Mouse (Mus musculus) adrenal gland, postnatal 4 days (tissue): Measurements from ENCODE around the gene Tmem169. TPM values are rescaled to one million over a fixed set of nuclear protein-coding genes. Genes with fewer than 3 reads are reported as not detected.

Experiments
- DNase-seq, 2 experiments: peaks; one replicate each; pipeline ENCODE4 v3.0.0; 2021 to 2022; ENCODE audit warnings: low spot score in 2 of 2, mixed read lengths in 2 of 2
- total RNA-seq, 2 experiments: library from RNA; stranded (reverse); gene quantifications; 2 replicates each; pipeline ENCODE4 v1.2.3; 2021

Gene Tmem169
- total RNA-seq, 2 experiments from 2014 or later = 2.5 to 6.1 TPM

GRCm38 (mm10) chr1:72320759-72321158, 36.6 kb downstream of the Tmem169 start:
- DNase-seq = no peak

GRCm38 (mm10) chr1:72323248-72323647, 39.1 kb downstream of the Tmem169 start:
- DNase-seq = no peak

- no peak for DNase-seq
Observed at GRCm38 (mm10) chr1:72326162-72326821, 42.1 kb downstream of the Tmem169 start.

GRCm38 (mm10) chr1:72334807-72335206, 50.6 kb downstream of the Tmem169 start:
- DNase-seq = no peak

- no peak for DNase-seq
Observed at GRCm38 (mm10) chr1:72336780-72337179, 52.6 kb downstream of the Tmem169 start.

GRCm38 (mm10) chr1:72338341-72338740, 54.2 kb downstream of the Tmem169 start:
- DNase-seq = no peak

GRCm38 (mm10) chr1:72347873-72348272, 63.7 kb downstream of the Tmem169 start:
- DNase-seq = no peak

Other genes starting within 250 kb of the Tmem169 start
- gene Mreg, start 72.1 kb upstream of the Tmem169 start, total RNA-seq = 1 to 10 TPM; 4.1 to 4.5 TPM
- 10 to 100 TPM; 37.0 to 38.7 TPM for gene Pecr, start 55 bp upstream of the Tmem169 start, total RNA-seq
- 10 to 100 TPM; 21.8 to 22.8 TPM for gene Xrcc5, start 23.1 kb downstream of the Tmem169 start, total RNA-seq